Mouse (Mus musculus) heart, embryonic 15.5 days (tissue): ENCODE measurements around the gene Stx1a. TPM values are rescaled to one million over a fixed set of nuclear protein-coding genes. Genes with fewer than 3 reads are reported as not detected.

Experiments used
- ATAC-seq: fragments of 200-750 bp; cut with Nextera tagmentation; replicated peaks from 2 replicates; pipeline ENCODE4 v1.8.0; 2017; ENCODE audit warnings: low read depth, moderate TSS enrichment; ENCODE audit not compliant: insufficient number of reproducible peaks, insufficient read depth, low FRiP score
- H3K27ac ChIP-seq: fragments of 300-500 bp; sonication (generic); 2 replicates; pipeline ENCODE4 v1.5.1; 2015; ENCODE audit warnings: mild to moderate bottlenecking, inconsistent platforms
- H3K27me3 ChIP-seq: fragments of 300-500 bp; sonication (generic); 2 replicates; pipeline ENCODE4 v1.6.1; 2015; ENCODE audit warnings: inconsistent platforms
- H3K36me3 ChIP-seq: fragments of 300-500 bp; sonication (generic); 2 replicates; pipeline ENCODE4 v1.6.1; 2015; ENCODE audit warnings: mild to moderate bottlenecking, inconsistent platforms
- H3K4me1 ChIP-seq: fragments of 300-500 bp; sonication (generic); replicated peaks from 2 replicates; pipeline ENCODE4 v1.6.1; 2015; ENCODE audit warnings: inconsistent platforms
- H3K4me2 ChIP-seq: fragments of 300-500 bp; sonication (generic); 2 replicates; pipeline ENCODE4 v1.6.1; 2015; ENCODE audit warnings: inconsistent platforms, mild to moderate bottlenecking, moderate library complexity
- H3K4me3 ChIP-seq: fragments of 300-500 bp; sonication (generic); 2 replicates; pipeline ENCODE4 v1.5.1; 2015; ENCODE audit warnings: mild to moderate bottlenecking, inconsistent platforms
- H3K9ac ChIP-seq: fragments of 300-500 bp; sonication (generic); 2 replicates; pipeline ENCODE4 v1.6.1; 2015; ENCODE audit warnings: mild to moderate bottlenecking, inconsistent platforms
- H3K9me3 ChIP-seq: fragments of 300-500 bp; sonication (generic); replicated peaks from 2 replicates; pipeline ENCODE4 v1.6.1; 2016; ENCODE audit warnings: inconsistent platforms
- WGBS: fragments of 180-500 bp; shearing (Covaris S2); methylation state at CpG from one replicate; pipeline ENCODE4 v1.1.7; 2015; ENCODE audit warnings: mixed read lengths; 5-methylcytosine and 5-hydroxymethylcytosine counted together
- polyA plus RNA-seq: library from polyadenylated mRNA; unstranded; fragments of >200 nt; fragmentation: Nextera tagmentation; extraction: Ambion mirVana; gene quantifications from 2 replicates; pipeline ENCODE4 v1.2.1, GENCODE M21; 2015

Stx1a gene
- polyA plus RNA-seq, 1 experiment from 2014 or later: 6.2 TPM

DNA sequence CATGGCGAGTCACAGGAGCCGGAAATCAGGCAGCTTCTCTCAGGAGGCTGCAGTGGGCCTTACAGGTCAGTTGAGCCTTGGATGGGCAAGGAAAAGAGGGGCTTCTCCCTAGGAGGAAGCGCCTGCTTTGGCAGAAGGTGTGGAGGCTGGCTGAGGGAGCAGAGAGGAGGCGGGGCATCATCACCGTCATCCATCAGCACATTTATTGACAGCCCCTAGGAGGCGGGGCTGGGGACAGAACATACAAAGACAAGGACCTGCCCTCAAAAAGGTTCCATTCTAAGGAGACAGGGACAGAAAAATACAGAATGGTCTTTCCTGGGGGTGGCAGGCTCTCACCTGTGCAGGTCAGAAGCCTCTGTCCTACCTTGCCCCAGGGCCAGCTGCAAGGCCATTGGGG is 49.4 kb downstream of the Stx1a start:
- H3K9ac ChIP-seq: no peak overlapping the region
- peaks cover 3% of the 10 kb centered on the region; the same call in 1 of the 2 replicates for H3K36me3 ChIP-seq
- H3K4me1 ChIP-seq: peaks cover 13% of the 10 kb centered on the region; the same call in 1 of the 2 replicates
- no peaks in the 10 kb centered on the region for H3K9me3 ChIP-seq
- 70% methylated on average over 6 of the region's 6 CpGs for WGBS
- no peaks in the 10 kb centered on the region for H3K27me3 ChIP-seq
- no peak overlapping the region for H3K27ac ChIP-seq
- ATAC-seq: no peak
- H3K4me2 ChIP-seq: no peak overlapping the region
- no peak overlapping the region for H3K4me3 ChIP-seq

DNA sequence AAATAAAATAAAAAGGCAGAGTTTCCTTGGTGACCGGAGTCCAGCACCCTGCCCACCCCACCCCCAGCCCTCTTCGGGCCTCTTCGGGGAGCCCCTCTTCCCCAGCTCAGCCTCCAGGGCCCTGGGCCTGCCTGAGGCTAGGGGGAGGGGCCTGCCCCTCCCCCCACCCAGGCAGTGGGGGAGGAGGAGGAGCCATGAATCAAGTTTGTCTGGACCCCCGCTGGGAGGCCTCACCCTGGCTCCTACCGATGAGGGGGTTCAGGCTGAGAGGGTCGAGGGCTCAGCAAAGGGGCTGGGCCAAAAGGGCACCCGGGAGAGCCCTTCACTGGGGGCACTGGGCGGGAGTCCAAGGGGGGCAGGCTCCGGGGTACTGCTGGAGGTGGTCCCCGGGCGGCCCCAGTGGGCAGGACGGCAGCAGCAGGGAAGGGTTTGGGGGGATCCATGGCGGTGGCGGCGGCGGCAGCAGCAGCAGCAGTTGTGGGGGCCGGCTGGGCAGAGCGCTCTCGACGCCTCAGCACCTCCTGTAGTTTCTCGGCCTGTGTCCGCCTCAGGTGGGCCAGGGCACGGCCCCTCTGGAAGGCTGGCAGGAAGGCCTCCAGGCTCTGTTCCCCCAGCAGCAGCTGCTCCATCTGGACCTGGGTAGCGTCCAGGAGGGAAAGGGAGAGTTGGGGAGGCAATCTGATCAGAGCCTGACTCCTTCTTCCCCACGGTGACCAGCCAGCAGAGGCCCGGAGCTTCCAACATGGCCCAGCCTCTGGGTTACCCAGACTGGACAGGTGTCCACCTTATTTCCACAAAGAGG is 50.3 kb downstream of the Stx1a start:
- Histone ChIP-seq H3K4me3 (no peak overlapping the region), H3K9me3 (no peaks in the 10 kb centered on the region), H3K27me3 (no peaks in the 10 kb centered on the region), H3K36me3 (no peaks in the 10 kb centered on the region; the same call in 1 of the 2 replicates), H3K4me1 (peaks cover 16% of the 10 kb centered on the region), H3K4me2 (no peak overlapping the region), H3K9ac (no peak overlapping the region), H3K27ac (no peak overlapping the region)
- ATAC-seq: no peak
- 34% methylated on average over 23 of the region's 26 CpGs for WGBS

DNA sequence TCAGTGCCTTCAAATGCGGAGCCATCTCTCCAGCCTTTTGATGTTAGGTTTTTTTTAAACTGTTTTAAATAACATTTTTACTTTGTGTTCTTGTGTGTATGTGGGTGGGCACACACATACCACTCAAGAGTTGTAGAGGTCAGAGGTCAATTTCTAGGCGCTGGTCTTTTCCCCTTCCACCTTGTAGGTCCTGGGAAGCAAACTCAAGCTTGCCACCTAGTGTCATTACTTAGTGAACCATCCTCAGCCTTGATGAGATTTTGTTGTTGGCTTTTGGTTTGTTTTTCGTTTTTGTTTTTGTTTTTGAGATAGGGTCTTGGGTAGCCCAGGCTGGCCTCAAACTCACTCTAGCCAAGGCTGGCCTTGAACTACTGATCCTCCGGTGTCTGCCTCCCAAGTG is 52.4 kb downstream of the Stx1a start:
- no peak for ATAC-seq
- H3K27me3 ChIP-seq: no peaks in the 10 kb centered on the region
- no peak overlapping the region for H3K27ac ChIP-seq
- H3K4me3 ChIP-seq: no peak overlapping the region
- H3K9ac ChIP-seq: no peak overlapping the region
- 54% methylated on average over 4 of the region's 4 CpGs for WGBS
- no peak overlapping the region for H3K4me2 ChIP-seq
- peaks cover 17% of the 10 kb centered on the region for H3K4me1 ChIP-seq
- no peaks in the 10 kb centered on the region for H3K36me3 ChIP-seq
- no peaks in the 10 kb centered on the region for H3K9me3 ChIP-seq

DNA sequence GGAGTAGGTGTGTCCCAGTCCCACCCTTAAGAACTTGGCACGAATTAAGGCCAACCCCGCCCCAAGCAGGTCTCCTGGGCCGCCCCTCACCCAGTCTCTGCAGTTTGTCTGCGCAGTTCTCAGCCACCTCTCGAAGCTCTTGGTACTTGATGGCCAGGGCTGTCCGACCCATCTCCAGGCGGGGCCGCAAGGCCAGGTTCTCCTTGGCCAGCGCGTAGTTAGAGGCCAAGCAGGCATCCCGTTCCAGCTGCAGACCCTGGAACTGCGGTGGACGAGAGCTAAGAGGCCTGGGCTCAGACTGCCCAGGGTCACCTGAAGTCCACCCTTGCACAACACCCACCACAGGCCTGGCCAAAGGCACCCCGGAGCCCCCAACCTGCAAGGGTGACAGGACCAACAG is 53.1 kb downstream of the Stx1a start:
- H3K4me3 ChIP-seq: no peak overlapping the region
- no peak overlapping the region for H3K4me2 ChIP-seq
- peaks cover 17% of the 10 kb centered on the region for H3K4me1 ChIP-seq
- H3K27me3 ChIP-seq: no peaks in the 10 kb centered on the region
- no peak for ATAC-seq
- no peak overlapping the region for H3K27ac ChIP-seq
- no peak overlapping the region for H3K9ac ChIP-seq
- H3K9me3 ChIP-seq: no peaks in the 10 kb centered on the region
- WGBS: 85% methylated on average over 14 of the region's 14 CpGs
- no peaks in the 10 kb centered on the region for H3K36me3 ChIP-seq

DNA sequence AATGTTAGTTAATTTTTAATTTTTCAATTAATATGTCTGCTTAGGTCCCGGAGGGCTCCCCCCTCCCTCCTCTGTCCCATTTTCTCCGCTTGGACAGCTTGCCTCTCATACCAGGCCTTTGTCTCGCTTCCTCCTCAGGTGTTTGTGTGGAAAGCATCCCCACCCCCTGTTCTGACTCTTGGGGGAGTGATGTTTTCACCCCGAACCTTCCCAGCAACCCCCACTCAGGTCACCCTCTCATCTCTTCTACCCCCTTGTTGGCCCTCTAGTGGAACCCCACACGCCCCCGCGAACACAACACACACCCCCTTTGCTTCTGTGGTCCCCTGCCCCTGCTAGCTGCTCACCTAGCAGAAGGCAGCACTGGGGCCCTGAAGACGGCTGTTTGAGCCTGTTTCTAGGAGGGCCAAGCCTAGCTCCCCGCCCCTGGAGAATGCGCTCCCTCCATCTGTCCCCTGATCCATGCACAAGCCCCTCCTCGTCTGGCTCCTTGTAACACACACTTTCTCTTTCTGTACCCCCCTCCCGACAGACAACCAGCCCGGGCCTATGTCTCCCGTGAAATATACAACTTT is 53.7 kb downstream of the Stx1a start:
- Histone ChIP-seq H3K4me1 (peaks cover 17% of the 10 kb centered on the region), H3K36me3 (no peaks in the 10 kb centered on the region), H3K9ac (peak overlapping the region; percentile 86), H3K9me3 (no peaks in the 10 kb centered on the region), H3K4me3 (peak overlapping the region; percentile 83), H3K4me2 (peak overlapping the region; percentile 99), H3K27ac (peak overlapping the region; percentile 3; the same call in 1 of the 2 replicates), H3K27me3 (no peaks in the 10 kb centered on the region)
- ATAC-seq: 0 out of 2 replicates have a peak, but pooled peaks have one; percentile 3
- WGBS: 37% methylated on average over 14 of the region's 14 CpGs

DNA sequence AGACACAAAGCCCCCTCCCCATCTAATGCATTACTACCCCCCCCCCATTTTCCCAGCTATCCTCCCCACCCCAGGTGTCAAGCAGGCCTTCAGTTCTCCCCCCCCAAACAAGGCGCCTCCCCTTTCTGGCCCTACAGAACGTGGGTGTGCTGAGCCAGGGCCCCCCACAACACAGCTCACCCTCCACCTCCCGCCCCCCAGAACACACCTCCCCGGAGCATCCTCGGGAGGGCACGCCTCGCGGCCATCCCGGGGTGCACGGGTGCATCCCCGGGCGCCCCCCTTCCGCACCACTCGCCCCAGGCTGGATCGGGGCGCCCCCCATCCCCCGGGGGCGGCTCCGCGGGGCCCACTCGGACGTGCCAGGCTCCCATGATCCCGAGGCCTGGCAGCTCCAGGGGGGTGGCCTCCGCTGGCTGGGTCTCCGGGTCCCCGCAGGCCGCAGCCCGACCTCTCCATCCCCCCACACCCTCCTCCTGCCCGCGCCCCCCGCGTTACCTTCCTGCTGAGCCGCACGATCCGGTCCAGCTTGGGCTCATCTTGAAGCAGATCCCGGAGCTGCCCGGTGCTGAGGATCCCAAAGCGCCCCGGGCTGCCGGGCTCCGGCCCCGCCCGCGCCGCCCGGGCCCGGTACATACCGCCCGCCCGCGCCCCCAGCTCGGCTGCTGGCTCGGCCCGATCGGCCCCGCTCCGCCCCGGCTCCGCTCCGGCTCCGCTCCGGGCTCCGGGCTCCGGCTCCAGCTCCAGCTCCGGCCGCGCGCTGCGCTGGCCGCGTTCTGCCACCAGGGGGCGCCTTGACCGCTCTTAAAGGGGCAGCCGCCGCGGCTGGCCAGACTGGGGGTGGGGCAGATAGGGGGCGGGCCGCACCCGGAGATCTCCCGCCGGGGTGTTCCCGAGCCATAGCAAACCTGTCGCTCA is 54.5 kb downstream of the Stx1a start, which contains the start of gene Vps37d:
TSS of gene Vps37d (minus strand) at position 703 of the 918 bp plus-strand sequence.
- peak within 1 kb of the TSS; percentile 48 for H3K27ac ChIP-seq
- peak; percentile 81 for ATAC-seq
- H3K36me3 ChIP-seq: no peaks in the 10 kb centered on the region
- under 1% methylated on average over 82 of the region's 83 CpGs for WGBS
- no peaks in the 10 kb centered on the region for H3K27me3 ChIP-seq
- peak within 1 kb of the TSS; percentile 86 for H3K9ac ChIP-seq
- H3K4me2 ChIP-seq: peak within 1 kb of the TSS; percentile 99
- H3K9me3 ChIP-seq: no peaks in the 10 kb centered on the region
- peaks cover 17% of the 10 kb centered on the region for H3K4me1 ChIP-seq
- peak within 1 kb of the TSS; percentile 83 for H3K4me3 ChIP-seq

DNA sequence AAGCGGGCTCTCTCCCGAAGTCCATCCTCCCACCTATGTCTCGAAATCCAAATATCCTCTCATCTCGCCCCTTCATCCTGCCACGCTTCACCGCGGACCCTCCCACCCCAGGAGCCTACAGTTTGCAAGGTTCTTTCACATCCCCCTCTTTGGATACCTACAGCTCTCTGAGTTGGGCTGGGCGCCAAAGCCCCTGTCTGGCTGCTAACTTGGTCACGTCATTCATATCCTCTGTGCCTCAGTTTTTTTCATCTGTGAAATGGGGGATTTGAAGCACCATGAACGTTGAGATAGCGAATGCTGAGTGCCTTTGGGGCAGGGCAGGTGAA is 55.2 kb downstream of the Stx1a start:
- Histone ChIP-seq H3K27me3 (no peaks in the 10 kb centered on the region), H3K4me2 (peak overlapping the region; percentile 99), H3K9ac (peak overlapping the region; percentile 86), H3K4me1 (peaks cover 17% of the 10 kb centered on the region), H3K4me3 (peak overlapping the region; percentile 83), H3K27ac (no peak overlapping the region), H3K36me3 (no peaks in the 10 kb centered on the region), H3K9me3 (no peaks in the 10 kb centered on the region)
- WGBS: under 1% methylated on average over 11 of the region's 11 CpGs
- ATAC-seq: peak; percentile 3; the same call in 1 of the 2 replicates

DNA sequence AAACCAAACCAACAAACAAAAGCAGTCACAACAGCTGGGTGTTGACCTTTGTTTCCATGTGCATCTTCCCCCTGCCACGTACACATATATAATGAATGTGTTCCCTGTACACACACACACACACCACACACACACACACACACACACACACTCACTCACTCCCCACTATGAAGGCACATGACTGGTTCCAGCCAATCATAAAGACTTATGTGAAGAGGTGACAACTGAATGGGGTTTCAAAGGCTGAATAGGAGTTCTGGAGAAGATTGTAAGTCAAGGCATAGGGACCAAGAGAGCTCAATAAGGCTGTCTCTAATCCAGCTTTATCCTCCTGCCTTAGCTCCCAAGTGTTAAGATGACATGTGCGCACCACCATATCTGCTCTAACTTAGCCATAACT is 56.3 kb downstream of the Stx1a start:
- no peak overlapping the region for H3K27ac ChIP-seq
- H3K27me3 ChIP-seq: peaks cover under 1% of the 10 kb centered on the region
- ATAC-seq: no peak
- H3K4me1 ChIP-seq: peaks cover 12% of the 10 kb centered on the region
- no peak overlapping the region for H3K4me2 ChIP-seq
- no peak overlapping the region for H3K9ac ChIP-seq
- no peaks in the 10 kb centered on the region for H3K9me3 ChIP-seq
- 90% methylated on average over 2 of the region's 2 CpGs for WGBS
- no peaks in the 10 kb centered on the region for H3K36me3 ChIP-seq
- no peak overlapping the region for H3K4me3 ChIP-seq

DNA sequence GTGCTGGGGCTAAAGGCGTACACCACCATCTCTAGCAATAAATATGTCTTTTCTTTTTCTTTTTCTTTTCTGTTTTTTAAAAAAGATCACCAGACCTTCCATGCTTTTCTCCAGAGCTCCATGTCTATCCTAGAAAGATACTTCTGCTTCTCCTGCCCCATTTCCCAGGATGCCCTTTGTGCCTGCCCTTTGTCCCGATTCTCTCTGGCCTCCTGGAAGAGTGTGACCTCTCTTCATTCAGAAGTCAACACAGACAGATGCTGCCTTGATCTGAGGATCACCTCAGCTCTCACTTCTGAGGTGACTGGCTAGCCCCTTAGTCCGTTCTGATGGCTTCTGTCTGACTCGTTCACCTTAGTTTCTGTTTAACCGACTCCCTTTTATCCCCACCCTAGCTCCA is 57.3 kb downstream of the Stx1a start:
- Histone ChIP-seq H3K9me3 (no peaks in the 10 kb centered on the region), H3K4me2 (no peak overlapping the region), H3K27ac (no peak overlapping the region), H3K4me3 (no peak overlapping the region), H3K9ac (no peak overlapping the region), H3K27me3 (peaks cover 8% of the 10 kb centered on the region), H3K4me1 (peaks cover 12% of the 10 kb centered on the region), H3K36me3 (no peaks in the 10 kb centered on the region)
- ATAC-seq: no peak
- 72% methylated on average over 5 of the region's 5 CpGs for WGBS

DNA sequence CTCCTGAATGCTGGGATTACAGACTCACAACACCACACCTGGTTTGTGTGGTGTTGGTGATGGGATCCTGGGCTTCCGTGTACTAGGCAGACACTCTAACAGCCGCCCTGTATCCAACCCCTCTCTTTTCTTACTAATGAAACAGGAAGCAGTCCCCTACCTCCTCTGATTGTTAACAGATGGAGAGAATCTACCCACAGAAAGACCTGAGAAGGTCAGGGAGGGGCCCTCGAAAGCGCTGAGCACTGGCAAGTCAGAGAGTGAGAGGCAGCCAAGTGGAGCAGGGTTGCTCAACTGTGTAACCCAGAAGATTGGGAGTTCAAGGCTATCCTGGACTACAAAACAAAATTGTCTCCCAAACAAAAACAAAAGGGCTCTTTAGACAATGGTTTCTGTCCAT is 63.6 kb downstream of the Stx1a start:
- H3K4me1 ChIP-seq: peaks cover 5% of the 10 kb centered on the region; the same call in 1 of the 2 replicates
- no peaks in the 10 kb centered on the region for H3K9me3 ChIP-seq
- ATAC-seq: no peak
- no peak overlapping the region for H3K27ac ChIP-seq
- no peak overlapping the region for H3K4me3 ChIP-seq
- peaks cover 63% of the 10 kb centered on the region for H3K27me3 ChIP-seq
- H3K36me3 ChIP-seq: no peaks in the 10 kb centered on the region
- WGBS: 56% methylated on average over 4 of the region's 4 CpGs
- H3K4me2 ChIP-seq: no peak overlapping the region
- H3K9ac ChIP-seq: no peak overlapping the region

DNA sequence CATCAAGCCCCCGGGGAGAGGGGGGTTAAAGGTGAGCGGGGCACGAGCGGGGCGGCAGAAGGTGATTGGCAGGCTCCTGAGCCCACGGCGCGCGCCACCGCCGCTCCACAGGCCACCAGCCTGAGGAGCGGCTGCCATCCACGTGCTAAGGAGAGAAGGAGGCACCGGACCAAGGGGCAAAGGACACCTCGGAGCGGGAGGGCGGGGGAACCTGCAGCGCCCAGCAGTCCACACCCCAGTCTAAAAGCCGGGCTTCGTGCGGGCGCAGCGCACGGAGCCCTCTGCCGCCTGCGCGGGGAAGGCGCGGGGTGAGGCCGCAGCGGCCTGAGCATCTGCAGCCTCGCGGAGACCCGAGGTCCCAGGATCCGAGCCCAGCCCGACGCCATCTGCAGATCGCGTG is 66.4 kb downstream of the Stx1a start, which contains the start of gene Mlxipl:
TSS of gene Mlxipl (plus strand) at position 238 of the 400 bp plus-strand sequence.
- 3% methylated on average over 38 of the region's 39 CpGs for WGBS
- peak within 1 kb of the TSS; percentile 49 for H3K4me2 ChIP-seq
- H3K9me3 ChIP-seq: no peaks in the 10 kb centered on the region
- ATAC-seq: no peak
- no peaks in the 10 kb centered on the region for H3K36me3 ChIP-seq
- no peak within 1 kb of the TSS for H3K9ac ChIP-seq
- peak within 1 kb of the TSS; percentile 23 for H3K4me3 ChIP-seq
- H3K27ac ChIP-seq: no peak within 1 kb of the TSS
- H3K4me1 ChIP-seq: peaks cover 5% of the 10 kb centered on the region; the same call in 1 of the 2 replicates
- H3K27me3 ChIP-seq: peaks cover 78% of the 10 kb centered on the region
